Mouse (Mus musculus) midbrain, embryonic 13.5 days (tissue): ENCODE measurements around the gene Slc9a3r1. TPM values are rescaled to one million over a fixed set of nuclear protein-coding genes. Genes with fewer than 3 reads are reported as not detected.
A peak's percentile ranks its signal among the peaks of the same experiment; 100 is the strongest.

Experiments used
- ATAC-seq: fragments of 200-750 bp; cut with Nextera tagmentation; 2 replicates; pipeline ENCODE4 v1.8.0; 2017; ENCODE audit warnings: mild to moderate bottlenecking, moderate TSS enrichment, moderate library complexity
- H3K27ac ChIP-seq: fragments of 300-500 bp; sonication (generic); 2 replicates; pipeline ENCODE4 v1.5.1; 2015; ENCODE audit warnings: inconsistent platforms, mild to moderate bottlenecking, moderate library complexity
- H3K27me3 ChIP-seq: fragments of 300-500 bp; sonication (generic); 2 replicates; pipeline ENCODE4 v1.6.1; 2015; ENCODE audit warnings: mild to moderate bottlenecking, inconsistent platforms
- H3K36me3 ChIP-seq: fragments of 300-500 bp; sonication (generic); 2 replicates; pipeline ENCODE4 v1.6.1; 2015; ENCODE audit warnings: mild to moderate bottlenecking, inconsistent platforms
- H3K4me1 ChIP-seq: fragments of 300-500 bp; sonication (generic); replicated peaks from 2 replicates; pipeline ENCODE4 v1.6.1; 2015; ENCODE audit warnings: inconsistent platforms
- H3K4me2 ChIP-seq: fragments of 300-500 bp; sonication (generic); replicated peaks from 2 replicates; pipeline ENCODE4 v1.6.1; 2015; ENCODE audit warnings: moderate library complexity, mild to moderate bottlenecking, inconsistent platforms
- H3K4me3 ChIP-seq: fragments of 300-500 bp; sonication (generic); replicated peaks from 2 replicates; pipeline ENCODE4 v1.5.1; 2015; ENCODE audit warnings: mild to moderate bottlenecking, inconsistent platforms
- H3K9ac ChIP-seq: fragments of 300-500 bp; sonication (generic); replicated peaks from 2 replicates; pipeline ENCODE4 v1.6.1; 2015; ENCODE audit warnings: mild to moderate bottlenecking, inconsistent platforms
- H3K9me3 ChIP-seq: fragments of 300-500 bp; sonication (generic); 2 replicates; pipeline ENCODE4 v1.6.1; 2016; ENCODE audit warnings: mild to moderate bottlenecking, inconsistent platforms
- WGBS: fragments of 180-500 bp; shearing (Covaris S2); methylation state at CpG from one replicate; pipeline ENCODE4 v1.1.7; 2015; 5-methylcytosine and 5-hydroxymethylcytosine counted together
- polyA plus RNA-seq: library from polyadenylated mRNA; unstranded; fragments of >200 nt; fragmentation: Nextera tagmentation; extraction: Ambion mirVana; gene quantifications from 2 replicates; pipeline ENCODE4 v1.2.1, GENCODE M21; 2015

The Slc9a3r1 gene
- polyA plus RNA-seq, 1 experiment from 2014 or later = 34.3 TPM

DNA sequence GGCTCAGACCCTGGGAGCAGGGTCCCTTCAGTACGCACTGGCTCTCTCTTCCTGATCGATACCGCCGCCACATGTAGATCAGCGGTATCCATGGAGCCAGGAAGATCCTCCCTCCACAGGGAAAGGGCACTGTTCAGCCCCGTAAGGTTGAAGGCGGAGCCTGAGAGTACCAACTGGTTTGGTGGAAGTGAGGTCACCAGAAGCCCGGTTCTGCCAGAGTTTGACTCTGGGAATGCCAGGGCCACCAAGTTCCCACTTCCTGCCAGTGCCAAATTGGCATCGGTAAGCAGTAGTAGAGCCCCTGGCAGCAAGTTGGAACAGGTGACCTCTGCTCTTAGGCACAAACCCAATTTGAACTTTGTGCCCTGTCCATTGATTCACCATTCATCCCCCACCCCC is 1.8 kb downstream of the Slc9a3r1 start:
- H3K36me3 ChIP-seq = no peaks in the 10 kb centered on the region
- ATAC-seq = no peak
- WGBS = 2% methylated on average over 9 of the region's 9 CpGs
- H3K9ac ChIP-seq = peak overlapping the region; percentile 47
- peaks cover 61% of the 10 kb centered on the region for H3K27me3 ChIP-seq
- H3K4me3 ChIP-seq = peak overlapping the region; percentile 42
- no peak overlapping the region for H3K27ac ChIP-seq
- H3K9me3 ChIP-seq = no peaks in the 10 kb centered on the region
- peak overlapping the region; percentile 63 for H3K4me2 ChIP-seq
- peaks cover 40% of the 10 kb centered on the region for H3K4me1 ChIP-seq

DNA sequence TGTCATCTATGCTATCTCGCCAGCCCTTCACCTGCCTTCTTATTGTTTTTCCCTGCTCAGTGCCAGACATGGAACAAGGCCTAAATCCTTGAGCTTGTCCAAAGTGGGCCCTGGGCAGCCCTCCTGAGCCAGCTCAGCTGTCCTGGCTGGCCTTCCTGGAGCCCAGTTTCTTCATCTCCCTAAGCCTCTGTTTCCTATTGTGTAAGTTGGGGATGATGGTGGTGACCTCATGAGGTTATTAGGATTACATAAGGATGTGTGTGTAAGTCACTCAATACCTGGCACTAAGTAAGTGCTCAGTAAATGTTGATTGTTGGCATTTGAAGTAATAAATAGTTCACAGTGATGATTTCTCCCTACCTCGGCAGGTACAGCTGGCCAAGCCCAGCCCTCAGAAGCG is 3.6 kb downstream of the Slc9a3r1 start:
- no peak overlapping the region for H3K9ac ChIP-seq
- 97% methylated on average over 3 of the region's 3 CpGs for WGBS
- H3K4me2 ChIP-seq = no peak overlapping the region
- ATAC-seq = no peak
- H3K27me3 ChIP-seq = peaks cover 47% of the 10 kb centered on the region
- no peak overlapping the region for H3K4me3 ChIP-seq
- H3K4me1 ChIP-seq = peaks cover 42% of the 10 kb centered on the region
- no peaks in the 10 kb centered on the region for H3K9me3 ChIP-seq
- no peak overlapping the region for H3K27ac ChIP-seq
- no peaks in the 10 kb centered on the region for H3K36me3 ChIP-seq

DNA sequence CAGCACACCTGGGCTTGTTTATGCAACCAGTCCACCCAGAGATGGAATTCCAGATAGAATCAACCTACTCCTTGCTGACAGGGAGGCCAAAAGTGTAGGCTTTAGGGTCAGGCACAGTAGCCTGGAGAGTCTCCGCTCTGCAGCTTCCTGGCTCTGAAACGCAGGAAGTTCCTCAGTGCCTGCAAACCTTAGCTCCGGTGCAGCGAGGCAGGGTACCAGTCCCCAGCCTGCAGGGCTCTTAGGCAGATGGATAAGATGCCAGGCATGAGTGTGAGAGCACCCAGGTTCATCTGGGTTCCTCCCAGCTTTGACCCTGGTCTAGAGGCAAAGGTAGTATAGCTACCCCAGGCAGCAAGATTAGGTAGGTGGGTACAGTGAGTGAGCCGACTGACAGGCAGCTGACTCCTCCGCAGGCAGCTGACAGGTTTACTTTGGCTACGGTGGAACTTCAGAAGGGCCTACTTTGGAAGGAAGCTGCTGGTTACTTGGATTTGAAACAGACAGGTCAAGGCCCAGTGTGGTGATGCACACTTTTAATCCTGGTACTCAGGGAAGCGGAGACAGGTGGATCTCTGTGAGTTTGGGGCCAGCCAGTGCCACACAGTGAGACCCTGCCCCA is 4.6 kb downstream of the Slc9a3r1 start:
- H3K4me2 ChIP-seq = no peak overlapping the region
- no peak overlapping the region for H3K4me3 ChIP-seq
- H3K9ac ChIP-seq = no peak overlapping the region
- H3K4me1 ChIP-seq = peaks cover 45% of the 10 kb centered on the region
- ATAC-seq = no peak
- no peak overlapping the region for H3K27ac ChIP-seq
- H3K9me3 ChIP-seq = no peaks in the 10 kb centered on the region
- H3K27me3 ChIP-seq = peaks cover 37% of the 10 kb centered on the region
- WGBS = 88% methylated on average over 8 of the region's 8 CpGs
- H3K36me3 ChIP-seq = no peaks in the 10 kb centered on the region

DNA sequence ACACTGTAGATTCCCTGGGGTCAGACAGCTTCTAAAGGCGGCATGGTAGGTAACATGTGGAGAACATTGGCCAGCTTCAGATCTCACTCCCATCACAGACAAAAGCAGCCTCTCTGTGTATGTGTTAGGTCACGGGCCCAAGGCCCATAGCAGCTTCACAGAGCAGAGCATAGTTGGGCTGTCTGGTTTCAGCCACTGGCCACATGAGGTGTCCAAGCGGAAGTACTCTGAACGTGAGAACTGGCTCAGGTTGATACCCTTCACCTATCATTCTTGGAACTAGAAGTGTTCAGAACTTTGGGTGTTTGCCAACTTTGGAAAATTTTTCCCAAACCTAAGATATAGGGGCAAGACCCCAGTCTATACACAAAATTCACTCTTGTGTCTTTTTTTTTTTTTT is 6.3 kb downstream of the Slc9a3r1 start:
- Histone ChIP-seq H3K36me3 (no peaks in the 10 kb centered on the region), H3K4me3 (no peak overlapping the region), H3K27me3 (peaks cover 28% of the 10 kb centered on the region), H3K4me2 (no peak overlapping the region), H3K9me3 (no peaks in the 10 kb centered on the region), H3K9ac (no peak overlapping the region), H3K27ac (no peak overlapping the region), H3K4me1 (peaks cover 45% of the 10 kb centered on the region)
- 88% methylated on average over 4 of the region's 4 CpGs for WGBS
- ATAC-seq = no peak

DNA sequence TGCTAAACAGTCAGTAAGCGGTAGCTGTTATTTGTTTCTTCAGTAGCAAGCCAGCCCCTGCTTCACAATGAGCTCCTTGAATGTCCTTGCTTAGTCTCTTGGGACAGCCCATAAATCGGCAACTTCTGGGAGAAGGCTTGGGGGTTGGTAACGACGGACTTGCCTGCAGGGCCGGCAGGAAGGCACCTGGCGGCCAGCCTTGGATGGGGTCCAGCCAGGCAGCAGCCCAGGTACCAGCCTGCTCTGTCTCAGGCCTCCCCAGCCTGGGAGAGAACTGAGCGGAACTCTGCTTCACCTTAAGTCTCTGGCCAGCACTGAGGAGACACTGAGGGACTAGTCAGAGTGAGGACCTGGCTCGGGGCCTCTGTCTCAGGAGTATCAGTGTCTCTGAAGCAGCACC is 8.0 kb downstream of the Slc9a3r1 start:
- Histone ChIP-seq H3K9ac (no peak overlapping the region), H3K4me3 (no peak overlapping the region), H3K4me2 (no peak overlapping the region), H3K27ac (no peak overlapping the region), H3K9me3 (no peaks in the 10 kb centered on the region), H3K4me1 (peaks cover 45% of the 10 kb centered on the region), H3K27me3 (peaks cover 23% of the 10 kb centered on the region), H3K36me3 (no peaks in the 10 kb centered on the region)
- WGBS = 46% methylated on average over 8 of the region's 8 CpGs
- no peak for ATAC-seq

DNA sequence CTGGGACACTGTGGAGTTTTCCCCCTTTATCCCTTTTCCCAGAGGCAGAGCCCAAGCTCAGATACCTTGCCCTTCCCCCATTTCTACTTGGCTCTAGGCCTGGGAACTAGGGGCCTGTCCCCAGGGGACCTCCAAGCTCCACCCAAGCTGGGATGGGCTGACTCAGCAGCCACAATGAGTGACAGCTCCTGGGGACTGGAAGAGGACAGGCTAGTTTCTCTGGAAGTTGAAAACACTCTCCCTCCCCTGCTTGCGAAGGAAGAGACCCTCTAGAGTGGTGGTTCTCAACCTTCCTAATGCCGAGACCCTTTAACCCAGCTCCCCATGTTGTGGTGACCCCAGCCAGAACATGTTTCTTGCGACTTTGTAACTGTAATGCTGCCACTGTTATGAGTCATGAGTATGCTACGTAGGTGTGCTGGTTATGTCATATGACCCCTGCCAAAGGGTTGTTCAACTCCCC is 9.7 kb downstream of the Slc9a3r1 start:
- 26% methylated on average over 4 of the region's 4 CpGs for WGBS

DNA sequence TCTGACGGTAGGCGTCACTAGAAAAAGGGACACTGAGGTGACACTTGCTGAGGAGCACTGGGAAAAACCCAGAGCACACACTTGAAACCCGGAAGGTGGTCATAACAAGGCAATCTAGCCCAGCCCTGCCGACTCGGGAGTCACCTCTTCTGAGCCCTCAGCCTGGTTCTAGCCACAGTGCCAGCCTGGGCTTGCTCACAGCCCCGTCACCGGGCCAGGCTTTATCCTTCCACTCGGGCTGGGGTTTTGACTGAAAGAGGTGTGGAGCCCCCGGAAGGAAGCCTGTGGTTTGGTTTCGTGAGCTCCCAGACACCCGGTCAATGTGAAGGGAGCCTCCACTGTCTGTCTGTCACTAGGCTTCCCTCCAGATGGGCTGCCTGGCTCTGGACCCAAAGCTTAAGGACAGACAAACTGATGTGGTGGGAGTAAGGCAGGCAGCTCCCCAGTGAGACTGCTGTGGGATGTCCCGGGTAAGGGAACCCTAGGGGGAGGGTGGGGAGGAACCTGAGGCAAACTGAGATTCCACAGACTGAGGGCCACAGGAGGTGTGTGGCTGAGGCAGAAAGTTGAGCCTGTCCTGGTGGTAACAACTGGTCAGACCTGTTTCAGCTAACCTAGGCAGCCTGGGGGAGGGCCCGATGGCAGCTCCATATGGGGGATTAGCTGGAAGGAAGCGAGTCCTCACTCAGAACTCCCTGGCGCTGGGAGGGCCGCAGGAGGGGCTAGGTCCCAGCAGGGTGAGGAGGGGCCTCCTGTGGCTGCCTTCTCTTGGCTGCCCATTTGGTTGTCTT is 10.6 kb downstream of the Slc9a3r1 start:
- Histone ChIP-seq H3K4me2 (0 out of 2 replicates have a peak overlapping the region, but pooled peaks have one; percentile 5), H3K27ac (no peak overlapping the region), H3K36me3 (no peaks in the 10 kb centered on the region), H3K9me3 (no peaks in the 10 kb centered on the region), H3K27me3 (peaks cover 28% of the 10 kb centered on the region), H3K4me1 (peaks cover 67% of the 10 kb centered on the region), H3K9ac (no peak overlapping the region), H3K4me3 (no peak overlapping the region)
- no peak for ATAC-seq
- WGBS = 15% methylated on average over 16 of the region's 16 CpGs

More for the DNA sequence above, 9.7 kb downstream of the Slc9a3r1 start:
- no peak; the same call in 1 of the 2 replicates for ATAC-seq
- Histone ChIP-seq H3K4me2 (no peak overlapping the region), H3K27me3 (peaks cover 28% of the 10 kb centered on the region), H3K4me3 (no peak overlapping the region), H3K9me3 (no peaks in the 10 kb centered on the region), H3K9ac (no peak overlapping the region), H3K36me3 (no peaks in the 10 kb centered on the region), H3K4me1 (peaks cover 62% of the 10 kb centered on the region), H3K27ac (no peak overlapping the region)

DNA sequence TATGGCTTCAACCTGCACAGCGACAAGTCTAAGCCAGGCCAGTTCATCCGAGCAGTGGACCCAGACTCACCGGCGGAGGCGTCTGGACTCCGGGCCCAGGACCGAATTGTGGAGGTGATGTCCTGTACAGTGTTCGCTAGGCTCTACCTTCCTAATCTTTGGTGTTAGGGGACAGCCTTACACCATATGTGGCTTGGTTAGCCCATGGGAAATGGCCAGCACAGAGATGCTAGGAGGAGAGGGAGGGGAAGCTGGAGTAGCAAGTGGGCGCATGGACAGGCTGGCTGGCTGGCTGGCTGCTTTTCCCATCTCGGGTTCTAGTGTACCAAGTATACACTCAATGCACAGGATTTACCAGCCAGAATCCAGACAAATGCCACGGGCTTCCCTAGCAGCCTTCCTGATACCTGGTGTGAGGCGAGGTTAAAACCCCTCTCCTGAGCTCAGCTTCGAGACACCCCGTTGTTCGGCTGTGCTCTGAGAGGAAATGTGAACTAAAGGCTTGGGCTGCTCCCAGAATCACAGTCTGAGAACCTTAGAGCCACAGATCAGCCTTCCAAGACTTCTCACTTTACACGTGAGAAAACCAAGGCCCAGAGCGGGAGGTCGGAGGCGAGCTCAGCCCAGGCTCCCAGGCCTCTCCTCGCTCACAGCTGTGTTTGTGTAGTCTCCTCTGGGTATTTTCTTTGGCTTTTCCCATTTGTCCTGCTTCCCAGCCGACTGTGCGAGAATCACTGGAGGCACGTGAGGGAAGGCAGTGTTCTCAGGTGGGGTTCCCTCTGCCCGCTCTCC is 13.5 kb downstream of the Slc9a3r1 start:
- Histone ChIP-seq H3K27ac (no peak overlapping the region), H3K9me3 (no peaks in the 10 kb centered on the region), H3K36me3 (no peaks in the 10 kb centered on the region), H3K4me3 (no peak overlapping the region), H3K4me2 (no peak overlapping the region), H3K9ac (no peak overlapping the region), H3K4me1 (peaks cover 67% of the 10 kb centered on the region), H3K27me3 (peaks cover 28% of the 10 kb centered on the region)
- WGBS = 60% methylated on average over 24 of the region's 24 CpGs
- ATAC-seq = no peak

DNA sequence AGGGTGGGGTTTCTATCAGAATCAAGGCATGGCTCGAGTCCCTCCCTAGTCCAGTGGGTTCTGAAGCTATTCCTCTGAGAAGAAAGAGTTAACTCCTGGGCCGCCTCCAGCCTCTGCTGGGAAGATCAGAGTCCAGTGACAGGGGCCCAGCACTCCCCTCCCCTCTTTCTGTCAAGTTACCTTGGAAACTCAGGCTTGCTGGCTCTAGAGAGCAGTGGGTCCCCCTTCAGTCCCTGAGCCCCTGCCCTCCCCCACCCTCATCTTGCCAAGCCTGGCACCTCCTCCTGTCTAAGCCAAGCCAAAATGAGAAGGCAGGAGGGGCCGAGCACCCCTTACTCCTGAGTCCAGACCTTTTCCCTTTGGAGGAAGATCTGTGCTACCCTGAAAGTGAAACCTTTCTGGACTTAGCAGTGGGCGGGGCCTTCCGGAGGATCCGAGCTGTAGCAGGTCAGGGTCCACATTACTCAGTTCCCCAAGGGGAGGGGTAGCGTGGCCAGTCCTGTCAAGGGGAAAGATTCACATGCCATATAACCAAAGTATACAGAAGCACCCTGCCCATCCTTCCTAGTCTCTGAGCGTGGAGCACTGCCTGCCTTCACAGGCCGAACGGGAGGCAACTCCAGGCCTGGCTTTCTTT is 14.5 kb downstream of the Slc9a3r1 start:
- Histone ChIP-seq H3K9me3 (no peaks in the 10 kb centered on the region), H3K27me3 (peaks cover 28% of the 10 kb centered on the region), H3K27ac (peak overlapping the region; percentile 67), H3K9ac (peak overlapping the region; percentile 11; the same call in 1 of the 2 replicates), H3K36me3 (no peaks in the 10 kb centered on the region), H3K4me3 (no peak overlapping the region), H3K4me2 (peak overlapping the region; percentile 5; the same call in 1 of the 2 replicates), H3K4me1 (peaks cover 56% of the 10 kb centered on the region)
- 22% methylated on average over 10 of the region's 10 CpGs for WGBS
- peak; percentile 69 for ATAC-seq

DNA sequence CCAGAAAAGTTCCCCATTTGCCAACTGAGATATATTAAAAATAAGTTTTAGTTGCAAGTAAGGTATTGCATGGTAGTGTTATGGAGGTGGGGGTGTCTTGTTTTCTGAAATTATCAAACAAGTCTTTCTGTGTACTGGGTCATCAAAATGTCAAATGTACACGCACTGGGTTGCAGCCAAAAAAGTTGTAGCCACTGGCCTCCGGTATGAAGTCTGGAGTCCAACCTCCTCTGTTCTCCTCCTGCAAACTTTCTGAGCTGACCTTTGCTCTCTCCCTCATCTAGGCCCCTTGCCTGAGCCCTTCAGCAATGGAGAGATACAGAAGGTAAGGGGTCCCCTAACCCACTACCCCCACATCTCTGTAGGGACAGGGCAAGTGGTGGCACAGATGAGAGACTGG is 15.6 kb downstream of the Slc9a3r1 start:
- H3K27me3 ChIP-seq = peaks cover 24% of the 10 kb centered on the region
- no peak overlapping the region for H3K9ac ChIP-seq
- no peak overlapping the region for H3K4me3 ChIP-seq
- WGBS = 90% methylated on average over 2 of the region's 2 CpGs
- no peak for ATAC-seq
- no peaks in the 10 kb centered on the region for H3K9me3 ChIP-seq
- H3K36me3 ChIP-seq = no peaks in the 10 kb centered on the region
- H3K4me1 ChIP-seq = peaks cover 45% of the 10 kb centered on the region
- H3K4me2 ChIP-seq = no peak overlapping the region
- no peak overlapping the region; the same call in 1 of the 2 replicates for H3K27ac ChIP-seq

DNA sequence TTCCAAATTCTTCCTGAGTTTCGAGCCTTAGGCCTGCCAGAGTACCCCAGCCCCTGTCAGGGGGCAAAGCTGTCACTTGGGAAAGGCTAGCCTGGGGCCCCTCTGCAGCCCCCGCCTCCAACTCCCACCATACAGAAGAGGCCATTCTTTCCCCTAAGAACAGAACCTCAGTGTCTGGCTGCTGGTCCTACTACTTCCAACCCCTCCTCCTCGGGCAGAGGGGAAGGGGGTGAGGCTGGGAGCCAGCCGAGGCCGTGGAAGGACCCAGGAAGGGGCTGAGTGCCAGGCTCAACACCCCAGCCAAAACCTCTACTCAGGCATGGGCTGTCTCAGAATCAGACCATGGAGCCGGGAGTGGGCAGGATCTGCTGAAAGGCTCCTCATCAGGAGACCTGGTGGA is 16.1 kb downstream of the Slc9a3r1 start:
- peaks cover 20% of the 10 kb centered on the region; the same call in 1 of the 2 replicates for H3K27me3 ChIP-seq
- no peak overlapping the region for H3K9ac ChIP-seq
- WGBS = 68% methylated on average over 6 of the region's 6 CpGs
- H3K36me3 ChIP-seq = no peaks in the 10 kb centered on the region
- H3K4me2 ChIP-seq = no peak overlapping the region
- ATAC-seq = 0 out of 2 replicates have a peak, but pooled peaks have one; percentile 3
- peaks cover 41% of the 10 kb centered on the region for H3K4me1 ChIP-seq
- H3K9me3 ChIP-seq = no peaks in the 10 kb centered on the region
- no peak overlapping the region; the same call in 1 of the 2 replicates for H3K27ac ChIP-seq
- H3K4me3 ChIP-seq = no peak overlapping the region
